Mouse (Mus musculus) bone marrow macrophage, adult 2 months (primary cell): ENCODE data around the gene Zfp286.

Source experiments
- CTCF ChIP-seq: IDR thresholded peaks from 2 replicates; pipeline ENCODE4 v1.5.1; 2012; ENCODE audit warnings: low read depth, mild to moderate bottlenecking, low read length, moderate library complexity
- POLR2A ChIP-seq: IDR thresholded peaks from 2 replicates; pipeline ENCODE4 v1.6.1; 2012; ENCODE audit warnings: mild to moderate bottlenecking, low read depth, low read length, borderline replicate concordance

- TF ChIP-seq CTCF (no peak), POLR2A (no peak)
Measured at GRCm38 (mm10) chr11:62831906-62832305, 42.6 kb upstream of the Zfp286 start.
